Mouse (Mus musculus) lung, adult 2 months (tissue): ENCODE data around the gene Cacna2d1.

Source experiments
- CTCF ChIP-seq: fragments of 200-500 bp; IDR thresholded peaks from 2 replicates; pipeline ENCODE4 v1.5.1; 2011; ENCODE audit warnings: mild to moderate bottlenecking, low read length, control low read depth; ENCODE audit not compliant: insufficient read depth
- POLR2A ChIP-seq: fragments of 200-500 bp; IDR thresholded peaks from 2 replicates; pipeline ENCODE4 v1.6.1; 2011; ENCODE audit warnings: low read depth, mild to moderate bottlenecking, control low read depth, low read length, borderline replicate concordance; ENCODE audit errors: extremely low read depth

- TF ChIP-seq POLR2A (no peak), CTCF (no peak)
Measured at GRCm38 (mm10) chr5:15983354-15983753, 48.9 kb downstream of the Cacna2d1 start.
